Mouse (Mus musculus) cerebellum, postnatal 36 days (tissue): Measurements from ENCODE around the gene Gm45233.

Experiments used
- DNase-seq, 2 experiments: peaks; one replicate each; pipeline ENCODE4 v3.0.0; 2021 to 2022; ENCODE audit warnings: mixed read lengths in 2 of 2

Gene Gm45233

GRCm38 (mm10) chr7:43449811-43450210, 5.9 kb downstream of the Gm45233 start:
- DNase-seq = no peak

- DNase-seq = no peak
Observed at GRCm38 (mm10) chr7:43451726-43452125, 7.8 kb downstream of the Gm45233 start.

- no peak for DNase-seq
Observed at GRCm38 (mm10) chr7:43452609-43453008, 8.7 kb downstream of the Gm45233 start.

- no peak for DNase-seq
Observed at GRCm38 (mm10) chr7:43453599-43454355, 9.8 kb downstream of the Gm45233 start.

GRCm38 (mm10) chr7:43454371-43454770, 10.4 kb downstream of the Gm45233 start:
- no peak for DNase-seq

GRCm38 (mm10) chr7:43462851-43463250, 18.9 kb downstream of the Gm45233 start, which contains the start of gene Vsig10l:
TSS of gene Vsig10l (plus strand) at chr7:43463151.
- no peak for DNase-seq

GRCm38 (mm10) chr7:43463976-43464375, 20.0 kb downstream of the Gm45233 start:
- DNase-seq = no peak

GRCm38 (mm10) chr7:43464864-43465343, 21.0 kb downstream of the Gm45233 start:
- peak in 1 of 2 experiments; percentile 25 for DNase-seq

- peak; percentile 43 to 57 for DNase-seq
Observed at GRCm38 (mm10) chr7:43465344-43466098, 21.6 kb downstream of the Gm45233 start.

GRCm38 (mm10) chr7:43466099-43466694, 22.3 kb downstream of the Gm45233 start:
- DNase-seq = peak; percentile 78 to 85

- DNase-seq = peak; percentile 48 to 49
Observed at GRCm38 (mm10) chr7:43470373-43470772, 26.4 kb downstream of the Gm45233 start.

- peak in 1 of 2 experiments; percentile 36 for DNase-seq
Observed at GRCm38 (mm10) chr7:43475706-43476105, 31.8 kb downstream of the Gm45233 start.

- no peak for DNase-seq
Observed at GRCm38 (mm10) chr7:43476376-43476775, 32.4 kb downstream of the Gm45233 start.

- DNase-seq = no peak
Observed at GRCm38 (mm10) chr7:43481191-43481590, 37.3 kb downstream of the Gm45233 start.

- DNase-seq = peak in 1 of 2 experiments; percentile 38
Observed at GRCm38 (mm10) chr7:43482090-43482716, 38.3 kb downstream of the Gm45233 start.

- no peak for DNase-seq
Observed at GRCm38 (mm10) chr7:43483236-43483635, 39.3 kb downstream of the Gm45233 start.

GRCm38 (mm10) chr7:43488646-43489045, 44.7 kb downstream of the Gm45233 start:
- DNase-seq = peak; percentile 31 to 38

- peak; percentile 29 to 45 for DNase-seq
Observed at GRCm38 (mm10) chr7:43489631-43490125, 45.8 kb downstream of the Gm45233 start, which contains the start of gene Iglon5. TSS of gene Iglon5 (minus strand) at chr7:43490075.

GRCm38 (mm10) chr7:43490182-43490584, 46.3 kb downstream of the Gm45233 start:
- peak; percentile 79 to 90 for DNase-seq

- DNase-seq = no peak
Observed at GRCm38 (mm10) chr7:43490861-43491260, 46.9 kb downstream of the Gm45233 start.

GRCm38 (mm10) chr7:43495343-43496021, 51.6 kb downstream of the Gm45233 start:
- peak; percentile 75 to 77 for DNase-seq
